Mouse (Mus musculus): ENCODE data around the gene Tmem253. TPM values are rescaled to one million over a fixed set of nuclear protein-coding genes. Genes with fewer than 3 reads are reported as not detected.

Tmem253 gene
- polyA plus RNA-seq (2014; fragmentation: Nextera tagmentation; extraction: Ambion mirVana), result 0.47 and 0.66 TPM in 2 replicates

GRCm38 (mm10) chr14:52015445-52016100 lies at the start of gene Tmem253:
Gene Tmem253, plus strand, starts transcription at chr14:52015658.
- WGBS, result 15% methylated on average over 6 of the region's 6 CpGs

GRCm38 (mm10) chr14:51967400-51967799 lies 48.1 kb upstream of the Tmem253 start:
- Histone ChIP-seq H3K4me2 (ENCODE audit: low read depth, low read length) (no peak overlapping the region), H3K27me3 (ENCODE audit: control insufficient read depth, insufficient read depth, low read length) (no peaks in the 10 kb centered on the region), H3K4me1 (ENCODE audit: control insufficient read depth, insufficient read depth, low read length) (no peaks in the 10 kb centered on the region), H3K36me3 (ENCODE audit: control insufficient read depth, insufficient read depth, low read length) (no peaks in the 10 kb centered on the region), H3K9me3 (ENCODE audit: control insufficient read depth, low read length) (no peaks in the 10 kb centered on the region), H3K4me3 (ENCODE audit: low read depth, low read length) (no peak overlapping the region), H3K27ac (ENCODE audit: low read depth, low read length) (no peak overlapping the region), H3K9ac (replicated peaks; ENCODE audit: low read depth, low read length) (no peak overlapping the region)
- 88% methylated on average over 3 of the region's 3 CpGs for WGBS
- no peak for ATAC-seq (ENCODE audit: low read depth)

More at GRCm38 (mm10) chr14:52015445-52016100, at the start of gene Tmem253:
- Histone ChIP-seq H3K4me3 (ENCODE audit: low read depth, low read length) (peak within 1 kb of the TSS; percentile 58), H3K4me2 (ENCODE audit: low read depth, low read length) (peak within 1 kb of the TSS; percentile 68), H3K27ac (ENCODE audit: low read depth, low read length) (peak within 1 kb of the TSS; percentile 96), H3K36me3 (ENCODE audit: control insufficient read depth, insufficient read depth, low read length) (no peaks in the 10 kb centered on the region), H3K27me3 (ENCODE audit: control insufficient read depth, insufficient read depth, low read length) (no peaks in the 10 kb centered on the region), H3K4me1 (ENCODE audit: control insufficient read depth, insufficient read depth, low read length) (peaks cover 52% of the 10 kb centered on the region), H3K9me3 (ENCODE audit: control insufficient read depth, low read length) (no peaks in the 10 kb centered on the region), H3K9ac (replicated peaks; ENCODE audit: low read depth, low read length) (peak within 1 kb of the TSS; percentile 95)
- ATAC-seq (ENCODE audit: low read depth), result no peak

- no peak overlapping the region for H3K27ac ChIP-seq (ENCODE audit: low read depth, low read length)
- no peak overlapping the region for H3K4me2 ChIP-seq (ENCODE audit: low read depth, low read length)
- H3K36me3 ChIP-seq (ENCODE audit: control insufficient read depth, insufficient read depth, low read length), result no peaks in the 10 kb centered on the region
- H3K27me3 ChIP-seq (ENCODE audit: control insufficient read depth, insufficient read depth, low read length), result no peaks in the 10 kb centered on the region
- H3K4me3 ChIP-seq (ENCODE audit: low read depth, low read length), result no peak overlapping the region
- peaks cover 6% of the 10 kb centered on the region; the same call in 1 of the 2 replicates for H3K4me1 ChIP-seq (ENCODE audit: control insufficient read depth, insufficient read depth, low read length)
- no peak for ATAC-seq (ENCODE audit: low read depth)
- H3K9me3 ChIP-seq (ENCODE audit: control insufficient read depth, low read length), result no peaks in the 10 kb centered on the region
- 93% methylated on average over 3 of the region's 3 CpGs for WGBS
- no peak overlapping the region for H3K9ac ChIP-seq (replicated peaks; ENCODE audit: low read depth, low read length)
These were observed 36.2 kb upstream of the Tmem253 start for GRCm38 (mm10) chr14:51979252-51979651.

- ATAC-seq (ENCODE audit: low read depth), result no peak
- H3K4me2 ChIP-seq (ENCODE audit: low read depth, low read length), result peak overlapping the region; percentile 98; the same call in 1 of the 2 replicates
- peaks cover 20% of the 10 kb centered on the region; the same call in 1 of the 2 replicates for H3K4me1 ChIP-seq (ENCODE audit: control insufficient read depth, insufficient read depth, low read length)
- WGBS, result 68% methylated on average over 4 of the region's 4 CpGs
- H3K27ac ChIP-seq (ENCODE audit: low read depth, low read length), result no peak overlapping the region
- H3K4me3 ChIP-seq (ENCODE audit: low read depth, low read length), result 0 out of 2 replicates have a peak overlapping the region, but pooled peaks have one; percentile 76
- H3K27me3 ChIP-seq (ENCODE audit: control insufficient read depth, insufficient read depth, low read length), result no peaks in the 10 kb centered on the region
- peaks cover 4% of the 10 kb centered on the region; the same call in 1 of the 2 replicates for H3K36me3 ChIP-seq (ENCODE audit: control insufficient read depth, insufficient read depth, low read length)
- H3K9ac ChIP-seq (replicated peaks; ENCODE audit: low read depth, low read length), result no peak overlapping the region
- no peaks in the 10 kb centered on the region for H3K9me3 ChIP-seq (ENCODE audit: control insufficient read depth, low read length)
These were observed 32.2 kb upstream of the Tmem253 start for GRCm38 (mm10) chr14:51983251-51983650.

GRCm38 (mm10) chr14:51983855-51984246 lies 31.6 kb upstream of the Tmem253 start:
- peak overlapping the region; percentile 83 for H3K9ac ChIP-seq (replicated peaks; ENCODE audit: low read depth, low read length)
- H3K4me1 ChIP-seq (ENCODE audit: control insufficient read depth, insufficient read depth, low read length), result peaks cover 20% of the 10 kb centered on the region; the same call in 1 of the 2 replicates
- ATAC-seq (ENCODE audit: low read depth), result no peak
- H3K4me2 ChIP-seq (ENCODE audit: low read depth, low read length), result peak overlapping the region; percentile 98
- peaks cover 7% of the 10 kb centered on the region; the same call in 1 of the 2 replicates for H3K36me3 ChIP-seq (ENCODE audit: control insufficient read depth, insufficient read depth, low read length)
- H3K27ac ChIP-seq (ENCODE audit: low read depth, low read length), result peak overlapping the region; percentile 85
- 10% methylated on average over 10 of the region's 10 CpGs for WGBS
- peak overlapping the region; percentile 76 for H3K4me3 ChIP-seq (ENCODE audit: low read depth, low read length)
- H3K9me3 ChIP-seq (ENCODE audit: control insufficient read depth, low read length), result no peaks in the 10 kb centered on the region
- H3K27me3 ChIP-seq (ENCODE audit: control insufficient read depth, insufficient read depth, low read length), result no peaks in the 10 kb centered on the region

- H3K36me3 ChIP-seq (ENCODE audit: control insufficient read depth, insufficient read depth, low read length), result peaks cover 14% of the 10 kb centered on the region; the same call in 1 of the 2 replicates
- peak within 1 kb of the TSS; percentile 98 for H3K4me2 ChIP-seq (ENCODE audit: low read depth, low read length)
- peak; percentile 93 for ATAC-seq (ENCODE audit: low read depth)
- no peaks in the 10 kb centered on the region for H3K9me3 ChIP-seq (ENCODE audit: control insufficient read depth, low read length)
- peaks cover 20% of the 10 kb centered on the region; the same call in 1 of the 2 replicates for H3K4me1 ChIP-seq (ENCODE audit: control insufficient read depth, insufficient read depth, low read length)
- H3K4me3 ChIP-seq (ENCODE audit: low read depth, low read length), result peak within 1 kb of the TSS; percentile 76
- H3K27me3 ChIP-seq (ENCODE audit: control insufficient read depth, insufficient read depth, low read length), result no peaks in the 10 kb centered on the region
- WGBS, result under 1% methylated on average over 43 of the region's 74 CpGs
- H3K9ac ChIP-seq (replicated peaks; ENCODE audit: low read depth, low read length), result peak within 1 kb of the TSS; percentile 83
- peak within 1 kb of the TSS; percentile 85 for H3K27ac ChIP-seq (ENCODE audit: low read depth, low read length)
These were observed 30.9 kb upstream of the Tmem253 start, which contains the start of gene Arhgef40 for GRCm38 (mm10) chr14:51984247-51985231. Gene Arhgef40, plus strand, starts transcription at chr14:51984719.

- ATAC-seq (ENCODE audit: low read depth), result peak; percentile 59
- Histone ChIP-seq H3K4me1 (ENCODE audit: control insufficient read depth, insufficient read depth, low read length) (peaks cover 20% of the 10 kb centered on the region; the same call in 1 of the 2 replicates), H3K4me3 (ENCODE audit: low read depth, low read length) (peak overlapping the region; percentile 76), H3K27ac (ENCODE audit: low read depth, low read length) (peak overlapping the region; percentile 85), H3K36me3 (ENCODE audit: control insufficient read depth, insufficient read depth, low read length) (peaks cover 17% of the 10 kb centered on the region; the same call in 1 of the 2 replicates), H3K27me3 (ENCODE audit: control insufficient read depth, insufficient read depth, low read length) (no peaks in the 10 kb centered on the region), H3K9me3 (ENCODE audit: control insufficient read depth, low read length) (no peaks in the 10 kb centered on the region), H3K4me2 (ENCODE audit: low read depth, low read length) (peak overlapping the region; percentile 98), H3K9ac (replicated peaks; ENCODE audit: low read depth, low read length) (peak overlapping the region; percentile 83)
- under 1% methylated on average over 27 of the region's 27 CpGs for WGBS
These were observed 29.9 kb upstream of the Tmem253 start for GRCm38 (mm10) chr14:51985301-51986152.

GRCm38 (mm10) chr14:51986153-51986505 lies 29.3 kb upstream of the Tmem253 start:
- 8% methylated on average over 7 of the region's 7 CpGs for WGBS
- Histone ChIP-seq H3K27ac (ENCODE audit: low read depth, low read length) (peak overlapping the region; percentile 85), H3K9me3 (ENCODE audit: control insufficient read depth, low read length) (no peaks in the 10 kb centered on the region), H3K27me3 (ENCODE audit: control insufficient read depth, insufficient read depth, low read length) (no peaks in the 10 kb centered on the region), H3K4me3 (ENCODE audit: low read depth, low read length) (peak overlapping the region; percentile 76), H3K4me1 (ENCODE audit: control insufficient read depth, insufficient read depth, low read length) (peaks cover 20% of the 10 kb centered on the region; the same call in 1 of the 2 replicates), H3K4me2 (ENCODE audit: low read depth, low read length) (peak overlapping the region; percentile 98), H3K9ac (replicated peaks; ENCODE audit: low read depth, low read length) (peak overlapping the region; percentile 83), H3K36me3 (ENCODE audit: control insufficient read depth, insufficient read depth, low read length) (peaks cover 24% of the 10 kb centered on the region; the same call in 1 of the 2 replicates)
- ATAC-seq (ENCODE audit: low read depth), result no peak
